In genomic region chr5:25101126-25101523, GRCm38 (mm10) we compare ENCODE assay signal across 8 mouse cellular contexts. TPM values are rescaled to one million over a fixed set of nuclear protein-coding genes. Genes with fewer than 3 reads are reported as not detected.
DNase-seq lines count a peak whose midpoint lies in the region; ATAC-seq and TF ChIP-seq lines count a peak whose summit lies in the region.

No protein-coding gene starts in this region.

- under 1% methylated on average over 25 of the region's 25 CpGs for WGBS in intestine, embryonic 16.5 days
- 1% methylated on average over 25 of the region's 25 CpGs for WGBS in neural tube, embryonic 12.5 days

- ATAC-seq in common myeloid progenitor, adult 5-6 weeks (replicated peaks; ENCODE audit: low read depth, poor library complexity, severe bottlenecking): peak; percentile 68
- peak; percentile 74 for ATAC-seq in granulocyte monocyte progenitor cell, adult 5-6 weeks (replicated peaks; ENCODE audit: poor library complexity, severe bottlenecking)
- peak; percentile 70 for ATAC-seq in intestine, embryonic 16.5 days
- ATAC-seq in neural tube, embryonic 12.5 days (ENCODE audit: low FRiP score, low read depth): no peak
- ATAC-seq in erythroid progenitor cell, adult 5-6 weeks (replicated peaks; ENCODE audit: low FRiP score, poor library complexity, severe bottlenecking): no peak

- no peaks in the 10 kb centered on the region for H3K79me2 ChIP-seq in CH12.LX (replicated peaks; ENCODE audit: control insufficient read depth, extremely low read depth, insufficient read depth, poor library complexity, severe bottlenecking)

- no peaks in the 10 kb centered on the region for H3K9me3 ChIP-seq in CH12.LX (replicated peaks; ENCODE audit: low read length)
- H3K9me3 ChIP-seq in intestine, embryonic 16.5 days (ENCODE audit: control insufficient read depth, low read length): no peaks in the 10 kb centered on the region
- no peaks in the 10 kb centered on the region for H3K9me3 ChIP-seq in neural tube, embryonic 12.5 days

- no peak overlapping the region for H3K27ac ChIP-seq in CH12.LX (ENCODE audit: insufficient read depth, low read depth)
- H3K27ac ChIP-seq in intestine, embryonic 16.5 days (ENCODE audit: low read length): peak overlapping the region; percentile 88
- H3K27ac ChIP-seq in neural tube, embryonic 12.5 days: no peak overlapping the region

- dilution Hi-C loops in CH12.LX (cut with MboI; ENCODE audit: extremely low pct_ligation_motif_present, extremely low pct_unique_long_range_greater_than_20kb, low sequenced_read_pairs): no loop called here

- in situ Hi-C loops in CH12.LX (cut with MboI; ENCODE audit: low pct_ligation_motif_present, low pct_unique_long_range_greater_than_20kb, low sequenced_read_pairs): no loop called here

- H3K4me1 ChIP-seq in CH12.LX (ENCODE audit: control insufficient read depth in 1 of 2, insufficient read depth in 2 of 2): peaks cover 7 to 43% of the 10 kb centered on the region in 2 experiments; a peak in 3 of 4 replicates
- peaks cover 20% of the 10 kb centered on the region for H3K4me1 ChIP-seq in intestine, embryonic 16.5 days (ENCODE audit: control insufficient read depth, insufficient read depth, low read length)
- peaks cover 22% of the 10 kb centered on the region for H3K4me1 ChIP-seq in neural tube, embryonic 12.5 days

- peaks cover 0 to 19% of the 10 kb centered on the region in 2 experiments for H3K36me3 ChIP-seq in CH12.LX (replicated peaks in 1 of 2; ENCODE audit: control insufficient read depth in 1 of 2, insufficient read depth in 1 of 2, low read length in 1 of 2)
- H3K36me3 ChIP-seq in intestine, embryonic 16.5 days (ENCODE audit: control insufficient read depth, insufficient read depth, low read length): no peaks in the 10 kb centered on the region
- no peaks in the 10 kb centered on the region for H3K36me3 ChIP-seq in neural tube, embryonic 12.5 days

- H3K27me3 ChIP-seq in CH12.LX (replicated peaks): no peaks in the 10 kb centered on the region
- H3K27me3 ChIP-seq in intestine, embryonic 16.5 days (replicated peaks; ENCODE audit: control insufficient read depth, insufficient read depth, low read length): peaks cover 3% of the 10 kb centered on the region; the same call in 1 of the 2 replicates
- peaks cover 43% of the 10 kb centered on the region for H3K27me3 ChIP-seq in neural tube, embryonic 12.5 days (replicated peaks)

- DNase-seq in 3134 (ENCODE audit: extremely low read depth, insufficient read length, low spot score): peak; percentile 78
- peak; percentile 59 for DNase-seq in CH12.LX (ENCODE audit: extremely low read depth)
- peak; percentile 79 to 80 for DNase-seq in lung, adult 18-20 months

- 0 out of 2 replicates have a peak, but pooled peaks have one; percentile 17 for TF ChIP-seq EP300 in CH12.LX (IDR thresholded peaks at IDR 0.05; ENCODE audit: low read length)

- TF ChIP-seq POLR2A in CH12.LX (IDR thresholded peaks at IDR 0.05; ENCODE audit: low read depth, low read length): no peak

- TF ChIP-seq RAD21 in CH12.LX (IDR thresholded peaks at IDR 0.05; ENCODE audit: low read depth, low read length): no peak; the same call in 1 of the 2 replicates

- peak overlapping the region; percentile 54 for H3K9ac ChIP-seq in CH12.LX (ENCODE audit: insufficient read depth, low read depth)
- H3K9ac ChIP-seq in intestine, embryonic 16.5 days (ENCODE audit: low read depth, low read length): peak overlapping the region; percentile 83
- H3K9ac ChIP-seq in neural tube, embryonic 12.5 days: peak overlapping the region; percentile 53

- peak overlapping the region in 2 of 3 experiments; percentile 58 to 69 for H3K4me3 ChIP-seq in CH12.LX (replicated peaks in 1 of 3; ENCODE audit: low read depth in 2 of 3, low read length in 2 of 3, poor library complexity in 1 of 3)
- H3K4me3 ChIP-seq in intestine, embryonic 16.5 days (ENCODE audit: low read length): peak overlapping the region; percentile 72
- peak overlapping the region; percentile 58 for H3K4me3 ChIP-seq in neural tube, embryonic 12.5 days

- TF ChIP-seq CTCF in CH12.LX (conservative IDR thresholded peaks at IDR 0.05 in 1 of 2, IDR thresholded peaks at IDR 0.05 in 1 of 2; ENCODE audit: low read depth in 2 of 2, low read length in 2 of 2): peak in 1 of 2 experiments; percentile 28; a peak in 2 of 4 replicates

- peak overlapping the region; percentile 73 for H3K4me2 ChIP-seq in CH12.LX (ENCODE audit: insufficient read depth, low read depth, poor library complexity, severe bottlenecking)
- H3K4me2 ChIP-seq in intestine, embryonic 16.5 days (ENCODE audit: low read depth, low read length): peak overlapping the region; percentile 98
- H3K4me2 ChIP-seq in neural tube, embryonic 12.5 days (replicated peaks): peak overlapping the region; percentile 100

TF ChIP-seq in CH12.LX, 34 proteins besides CTCF, POLR2A, EP300 and RAD21:
- TF ChIP-seq JUND (conservative IDR thresholded peaks at IDR 0.05; ENCODE audit: low read depth, low read length) (no peak), SMC3 (IDR thresholded peaks at IDR 0.05; ENCODE audit: low read depth, low read length) (peak; percentile 12; the same call in 1 of the 2 replicates), RCOR1 (conservative IDR thresholded peaks at IDR 0.05; ENCODE audit: low read depth, low read length) (no peak), MXI1 (IDR thresholded peaks at IDR 0.05; ENCODE audit: low read depth, low read length) (0 out of 2 replicates have a peak, but pooled peaks have one; percentile 48), IRF4 (IDR thresholded peaks at IDR 0.05; ENCODE audit: low read depth, low read length) (no peak), POLR2AphosphoS2 (IDR thresholded peaks at IDR 0.05; ENCODE audit: low read depth, low read length) (no peak), MEF2A (IDR thresholded peaks at IDR 0.05; ENCODE audit: borderline replicate concordance, low read depth, low read length) (no peak), MAX (IDR thresholded peaks at IDR 0.05; ENCODE audit: low read length) (peak; percentile 91), HCFC1 (IDR thresholded peaks at IDR 0.05; ENCODE audit: low read depth, low read length) (peak; percentile 25; the same call in 1 of the 2 replicates), MYC (IDR thresholded peaks at IDR 0.05; ENCODE audit: low read depth, low read length) (peak; percentile 84), UBTF (IDR thresholded peaks at IDR 0.05; ENCODE audit: low read depth, low read length) (0 out of 2 replicates have a peak, but pooled peaks have one; percentile 59), USF1 (IDR thresholded peaks at IDR 0.05; ENCODE audit: low read depth, low read length) (peak; percentile 21; the same call in 1 of the 2 replicates), ETS1 (conservative IDR thresholded peaks at IDR 0.05; ENCODE audit: low read depth, low read length) (no peak; the same call in 1 of the 2 replicates), SIN3A (IDR thresholded peaks at IDR 0.05; ENCODE audit: low read length) (peak; percentile 62; the same call in 1 of the 2 replicates), JUN (IDR thresholded peaks at IDR 0.05; ENCODE audit: insufficient read depth, low read depth, low read length) (no peak), BHLHE40 (IDR thresholded peaks at IDR 0.05; ENCODE audit: low read depth, low read length) (peak; percentile 34; the same call in 1 of the 2 replicates), NRF1 (IDR thresholded peaks at IDR 0.05; ENCODE audit: low read depth, low read length) (0 out of 2 replicates have a peak, but pooled peaks have one; percentile 3), KAT2A (IDR thresholded peaks at IDR 0.05; ENCODE audit: insufficient replicate concordance, low read length) (0 out of 2 replicates have a peak, but pooled peaks have one; percentile 28)
TF ChIP-seq in CH12.LX: peak in this region for 11.

RNA-seq across cellular contexts. Expression of gene Prkag2, which starts 0.7 kb away (rescaled TPM):
- total RNA-seq in CH12.LX (2012; rRNA removed): 4.6 and 5.9 TPM in 2 replicates
- total RNA-seq in CH12.LX (2014; rRNA removed): 8.8 and 10.0 TPM in 2 replicates
- polyA plus RNA-seq in CH12.LX (2012; ENCODE audit: insufficient read length, low read depth): 21.2 and 21.6 TPM in 2 replicates
- 17.6 and 26.3 TPM in 2 replicates for total RNA-seq in common myeloid progenitor, adult 5-6 weeks (2017)
- total RNA-seq in granulocyte monocyte progenitor cell, adult 5-6 weeks (2014; fragmentation: Nextera tagmentation): 27.3 and 27.5 TPM in 2 replicates
- total RNA-seq in granulocyte monocyte progenitor cell, adult 5-6 weeks (2017): 18.2 and 22.7 TPM in 2 replicates
- polyA plus RNA-seq in intestine, embryonic 16.5 days (2015; fragmentation: Nextera tagmentation; extraction: Ambion mirVana): 53.0 and 54.1 TPM in 2 replicates
- polyA plus RNA-seq in neural tube, embryonic 12.5 days (2016; fragmentation: Nextera tagmentation; extraction: Ambion mirVana): 62.9 and 65.2 TPM in 2 replicates
- total RNA-seq in erythroid progenitor cell, adult 5-6 weeks (2015; ENCODE audit: low replicate concordance): 2.5 and 7.5 TPM in 2 replicates
- total RNA-seq in erythroid progenitor cell, adult 5-6 weeks (2017; ENCODE audit: low replicate concordance): 1.7 and 5.9 TPM in 2 replicates

Comparison
In these comparisons a context has a peak if more than half of its experiments do, and no peak if none do; other contexts are left out.
1. ATAC-seq: peak in common myeloid progenitor, adult 5-6 weeks (single experiment), granulocyte monocyte progenitor cell, adult 5-6 weeks (single experiment) and intestine, embryonic 16.5 days (single experiment); none in neural tube, embryonic 12.5 days (single experiment) and erythroid progenitor cell, adult 5-6 weeks (single experiment).
2. Peak in every context shown above with its lines, with median percentiles within 50 percentile points of each other: DNase-seq, H3K4me2 ChIP-seq, H3K4me3 ChIP-seq and H3K9ac ChIP-seq.